Mouse (Mus musculus): ENCODE results near the gene Eps8. TPM values are rescaled to one million over a fixed set of nuclear protein-coding genes. Genes with fewer than 3 reads are reported as not detected.

The Eps8 gene
- polyA plus RNA-seq (2012; rRNA removed), result 13.4 and 14.9 TPM in 2 replicates
- polyA plus RNA-seq (2014; fragmentation: Nextera tagmentation; extraction: Ambion mirVana), result 33.3 and 33.6 TPM in 2 replicates

DNA sequence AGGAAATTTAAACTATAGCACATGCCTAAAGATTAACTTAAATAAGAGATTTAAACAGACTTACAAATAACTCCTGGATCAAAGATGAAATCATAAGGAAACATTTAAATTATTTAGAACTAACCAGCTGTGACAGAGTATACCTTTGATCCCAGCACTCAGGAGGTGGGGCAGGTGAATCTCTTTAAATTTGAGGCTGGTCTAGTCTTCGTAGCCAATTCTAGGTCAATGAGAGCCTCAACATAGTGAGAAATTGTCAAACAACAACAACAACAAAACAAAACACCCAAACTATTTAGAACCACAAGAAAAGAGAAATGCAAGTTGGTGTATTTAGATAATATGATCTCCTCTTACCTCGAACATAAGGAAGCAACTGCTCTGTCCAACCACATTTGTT lies at the start of gene Eps8:
Gene Eps8, minus strand, starts transcription at position 101 of the 400 bp plus-strand sequence.
- Histone ChIP-seq H3K4me3 (replicated peaks; ENCODE audit: low read length) (no peak within 1 kb of the TSS), H3K4me1 (ENCODE audit: control insufficient read depth, insufficient read depth, low read length) (no peaks in the 10 kb centered on the region), H3K27ac (replicated peaks; ENCODE audit: low read depth, low read length) (no peak within 1 kb of the TSS), H3K27me3 (ENCODE audit: control insufficient read depth, insufficient read depth, low read length) (no peaks in the 10 kb centered on the region), H3K36me3 (ENCODE audit: control insufficient read depth, insufficient read depth, low read length) (no peaks in the 10 kb centered on the region), H3K9ac (ENCODE audit: low read depth, low read length, severe bottlenecking) (no peak within 1 kb of the TSS), H3K4me2 (replicated peaks; ENCODE audit: low read depth, low read length, severe bottlenecking) (no peak within 1 kb of the TSS), H3K9me3 (ENCODE audit: control insufficient read depth, low read length) (no peaks in the 10 kb centered on the region)
- no peak for DNase-seq (ENCODE audit: low spot score)
- WGBS, result 69% methylated on average over 2 of the region's 2 CpGs
- TF ChIP-seq POLR2A (IDR thresholded peaks at IDR 0.05; ENCODE audit: borderline replicate concordance, extremely low read depth, insufficient read depth, insufficient read length), result no peak
- ATAC-seq (ENCODE audit: low FRiP score, low read depth), result no peak

GRCm38 (mm10) chr6:137703431-137703830 lies 48.8 kb upstream of the Eps8 start:
- Histone ChIP-seq H3K9me3 (ENCODE audit: control insufficient read depth, low read length) (no peaks in the 10 kb centered on the region), H3K4me1 (ENCODE audit: control insufficient read depth, insufficient read depth, low read length) (no peaks in the 10 kb centered on the region), H3K27ac (replicated peaks; ENCODE audit: low read depth, low read length) (no peak overlapping the region), H3K36me3 (ENCODE audit: control insufficient read depth, insufficient read depth, low read length) (no peaks in the 10 kb centered on the region), H3K27me3 (ENCODE audit: control insufficient read depth, insufficient read depth, low read length) (no peaks in the 10 kb centered on the region), H3K9ac (ENCODE audit: low read depth, low read length, severe bottlenecking) (no peak overlapping the region), H3K4me2 (replicated peaks; ENCODE audit: low read depth, low read length, severe bottlenecking) (no peak overlapping the region), H3K4me3 (replicated peaks; ENCODE audit: low read length) (no peak overlapping the region)
- TF ChIP-seq POLR2A (IDR thresholded peaks at IDR 0.05; ENCODE audit: borderline replicate concordance, extremely low read depth, insufficient read depth, insufficient read length), result no peak
- no peak for ATAC-seq (ENCODE audit: low FRiP score, low read depth)
- DNase-seq (ENCODE audit: low spot score), result no peak
- 65% methylated on average over 7 of the region's 7 CpGs for WGBS

DNA sequence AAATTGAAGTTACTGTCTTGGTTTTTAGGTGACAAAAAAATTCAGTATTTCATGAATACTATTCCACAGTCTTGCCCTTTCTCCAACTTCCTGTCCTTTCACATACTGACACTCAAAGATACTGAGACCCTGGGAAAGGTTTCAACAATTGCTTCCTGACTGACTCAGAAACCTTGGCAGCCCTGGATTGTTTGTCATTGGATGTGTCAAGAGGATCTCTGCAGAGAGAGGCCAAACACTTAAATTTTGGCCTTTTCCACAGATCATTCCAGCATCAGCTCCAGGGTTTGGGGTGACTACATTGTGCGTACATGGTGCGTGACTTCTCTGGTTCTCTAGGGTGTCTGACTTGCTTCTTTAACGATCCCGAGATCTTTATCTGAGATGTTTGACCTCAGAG lies 48.2 kb upstream of the Eps8 start:
- 80% methylated on average over 4 of the region's 4 CpGs for WGBS
- no peaks in the 10 kb centered on the region for H3K36me3 ChIP-seq (ENCODE audit: control insufficient read depth, insufficient read depth, low read length)
- no peak for TF ChIP-seq POLR2A (IDR thresholded peaks at IDR 0.05; ENCODE audit: borderline replicate concordance, extremely low read depth, insufficient read depth, insufficient read length)

DNA sequence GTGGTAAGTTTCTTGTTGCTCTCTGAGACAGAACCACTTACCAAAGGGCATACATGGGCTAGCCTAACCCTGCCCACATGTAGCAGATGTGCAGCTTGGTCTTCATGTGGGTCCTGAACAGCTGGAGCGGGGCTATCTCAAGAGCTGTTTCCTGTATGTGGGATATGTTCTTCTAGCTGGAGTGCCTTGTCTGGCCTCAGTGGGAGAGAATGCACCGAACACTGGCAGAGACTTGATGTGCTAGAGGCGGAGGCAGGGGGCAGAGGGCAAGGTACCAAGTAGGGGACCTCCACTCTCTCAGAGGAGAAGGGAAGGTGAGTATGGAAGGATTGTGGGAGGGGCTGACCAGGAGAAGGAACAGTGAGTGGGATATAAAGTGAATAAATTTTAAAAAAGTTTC lies 47.5 kb upstream of the Eps8 start:
- no peak for ATAC-seq (ENCODE audit: low FRiP score, low read depth)
- Histone ChIP-seq H3K4me3 (replicated peaks; ENCODE audit: low read length) (no peak overlapping the region), H3K4me1 (ENCODE audit: control insufficient read depth, insufficient read depth, low read length) (no peaks in the 10 kb centered on the region), H3K4me2 (replicated peaks; ENCODE audit: low read depth, low read length, severe bottlenecking) (no peak overlapping the region), H3K27ac (replicated peaks; ENCODE audit: low read depth, low read length) (no peak overlapping the region), H3K9me3 (ENCODE audit: control insufficient read depth, low read length) (no peaks in the 10 kb centered on the region), H3K27me3 (ENCODE audit: control insufficient read depth, insufficient read depth, low read length) (no peaks in the 10 kb centered on the region), H3K36me3 (ENCODE audit: control insufficient read depth, insufficient read depth, low read length) (no peaks in the 10 kb centered on the region), H3K9ac (ENCODE audit: low read depth, low read length, severe bottlenecking) (no peak overlapping the region)
- WGBS, result 92% methylated on average over 3 of the region's 3 CpGs
- TF ChIP-seq POLR2A (IDR thresholded peaks at IDR 0.05; ENCODE audit: borderline replicate concordance, extremely low read depth, insufficient read depth, insufficient read length), result no peak
- DNase-seq (ENCODE audit: low spot score), result no peak

More for the DNA sequence above, 48.2 kb upstream of the Eps8 start:
- Histone ChIP-seq H3K4me1 (ENCODE audit: control insufficient read depth, insufficient read depth, low read length) (no peaks in the 10 kb centered on the region), H3K9me3 (ENCODE audit: control insufficient read depth, low read length) (no peaks in the 10 kb centered on the region), H3K9ac (ENCODE audit: low read depth, low read length, severe bottlenecking) (no peak overlapping the region), H3K27me3 (ENCODE audit: control insufficient read depth, insufficient read depth, low read length) (no peaks in the 10 kb centered on the region), H3K27ac (replicated peaks; ENCODE audit: low read depth, low read length) (no peak overlapping the region), H3K4me3 (replicated peaks; ENCODE audit: low read length) (no peak overlapping the region), H3K4me2 (replicated peaks; ENCODE audit: low read depth, low read length, severe bottlenecking) (no peak overlapping the region)
- DNase-seq (ENCODE audit: low spot score) (no peak), ATAC-seq (ENCODE audit: low FRiP score, low read depth) (no peak)

DNA sequence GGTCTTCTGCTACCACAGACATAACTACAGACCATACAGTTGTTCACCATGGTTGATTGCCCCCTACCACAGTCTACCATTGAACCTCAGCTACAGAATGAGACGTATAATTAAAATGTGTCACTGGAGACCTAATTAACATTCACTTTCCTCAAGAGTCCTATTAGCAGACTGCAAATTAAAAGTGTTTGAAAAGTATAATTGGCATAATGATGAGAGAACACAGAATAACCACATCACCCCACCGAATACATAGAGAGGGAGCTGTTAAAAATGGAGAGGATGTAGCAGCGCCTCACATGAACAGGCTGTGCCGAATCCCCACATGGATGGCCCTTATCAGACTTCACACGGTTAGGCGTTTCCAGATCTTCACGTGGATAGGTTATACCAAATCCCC lies 44.8 kb upstream of the Eps8 start:
- no peak overlapping the region for H3K4me3 ChIP-seq (replicated peaks; ENCODE audit: low read length)
- DNase-seq (ENCODE audit: low spot score) (no peak), ATAC-seq (ENCODE audit: low FRiP score, low read depth) (no peak)
- H3K9ac ChIP-seq (ENCODE audit: low read depth, low read length, severe bottlenecking), result no peak overlapping the region
- no peaks in the 10 kb centered on the region for H3K4me1 ChIP-seq (ENCODE audit: control insufficient read depth, insufficient read depth, low read length)
- H3K9me3 ChIP-seq (ENCODE audit: control insufficient read depth, low read length), result no peaks in the 10 kb centered on the region
- no peak overlapping the region for H3K4me2 ChIP-seq (replicated peaks; ENCODE audit: low read depth, low read length, severe bottlenecking)
- no peaks in the 10 kb centered on the region for H3K36me3 ChIP-seq (ENCODE audit: control insufficient read depth, insufficient read depth, low read length)
- 86% methylated on average over 7 of the region's 7 CpGs for whole genome bisulfite sequencing
- no peaks in the 10 kb centered on the region for H3K27me3 ChIP-seq (ENCODE audit: control insufficient read depth, insufficient read depth, low read length)
- no peak for TF ChIP-seq POLR2A (IDR thresholded peaks at IDR 0.05; ENCODE audit: borderline replicate concordance, extremely low read depth, insufficient read depth, insufficient read length)
- H3K27ac ChIP-seq (replicated peaks; ENCODE audit: low read depth, low read length), result no peak overlapping the region

Data from limb, embryonic 14.5 days (tissue).